8 mouse cellular contexts compared by ENCODE assay signal in genomic region chr13:40977609-40978008, GRCm38 (mm10). TPM values are rescaled to one million over a fixed set of nuclear protein-coding genes. Genes with fewer than 3 reads are reported as not detected.
DNase-seq lines count a peak whose midpoint lies in the region; ATAC-seq lines count a peak whose summit lies in the region.

No protein-coding gene starts in this region.

- H3K4me2 ChIP-seq in heart, embryonic 11.5 days, result no peak overlapping the region

- H3K9ac ChIP-seq in heart, embryonic 11.5 days (ENCODE audit: low read depth, low read length), result no peak overlapping the region

- no peak for ATAC-seq in heart, embryonic 11.5 days (replicated peaks; ENCODE audit: insufficient number of reproducible peaks, low FRiP score, low TSS enrichment)

- WGBS in heart, embryonic 11.5 days (ENCODE audit: insufficient replicate concordance), result 19% methylated on average over 7 of the region's 7 CpGs

- no peaks in the 10 kb centered on the region for H3K9me3 ChIP-seq in heart, embryonic 11.5 days (replicated peaks; ENCODE audit: control insufficient read depth, low read length)

- H3K36me3 ChIP-seq in heart, embryonic 11.5 days (ENCODE audit: control insufficient read depth, insufficient read depth, low read length), result no peaks in the 10 kb centered on the region

- no peaks in the 10 kb centered on the region for H3K27me3 ChIP-seq in heart, embryonic 11.5 days (ENCODE audit: control insufficient read depth, insufficient read depth, low read length)

- H3K4me1 ChIP-seq in heart, embryonic 11.5 days (ENCODE audit: control insufficient read depth, insufficient read depth, low read length), result no peaks in the 10 kb centered on the region

- DNase-seq in heart, adult 18-20 months, result peak; percentile 44 to 75
- DNase-seq in B cell, adult 2 months, result peak; percentile 45 to 55
- DNase-seq in adrenal gland, adult (ENCODE audit: inconsistent age in 2 of 2, low spot score in 1 of 2), result peak; percentile 54 to 84
- DNase-seq in frontal cortex, postnatal 36 days (ENCODE audit: low spot score in 2 of 2), result peak; percentile 18 to 31
- peak; percentile 22 to 36 for DNase-seq in layer of hippocampus, postnatal 10 days (ENCODE audit: low spot score in 2 of 2)
- peak; percentile 59 for DNase-seq in naive thymus-derived CD4-positive, alpha-beta T cell, adult 2 months (ENCODE audit: low read depth)
- peak; percentile 57 for DNase-seq in thymus, postnatal 25 days

- no peak overlapping the region for H3K27ac ChIP-seq in heart, embryonic 11.5 days (ENCODE audit: low read depth, low read length)

- no peak overlapping the region for H3K4me3 ChIP-seq in heart, embryonic 11.5 days (ENCODE audit: low read depth, low read length)

RNA-seq across cellular contexts. Expression of gene Pak1ip1, which starts 23.2 kb away (rescaled TPM):
- 10 to 100 TPM; 25.7 to 26.5 TPM for total RNA-seq in heart, adult 18-20 months (2021)
- 62.8 and 70.1 TPM in 2 replicates for polyA plus RNA-seq in heart, embryonic 11.5 days (2014; fragmentation: Nextera tagmentation; extraction: Ambion mirVana)
- 10 to 100 TPM; 34.8 to 34.9 TPM for total RNA-seq in layer of hippocampus, postnatal 10 days (2021)

RNA-seq across cellular contexts. Expression of gene Tmem14c, which starts 38.5 kb away (rescaled TPM):
- total RNA-seq in heart, adult 18-20 months (2021), result 100 to 1,000 TPM; 180 to 185 TPM
- 302 and 305 TPM in 2 replicates for polyA plus RNA-seq in heart, embryonic 11.5 days (2014; fragmentation: Nextera tagmentation; extraction: Ambion mirVana)
- 10 to 100 TPM; 66.6 to 75.7 TPM for total RNA-seq in layer of hippocampus, postnatal 10 days (2021)
